Mouse (Mus musculus): ENCODE data around the gene Crygb. TPM values are rescaled to one million over a fixed set of nuclear protein-coding genes. Genes with fewer than 3 reads are reported as not detected.

The Crygb gene
- polyA plus RNA-seq, 1 experiment from 2014 or later, result not detected

- Histone ChIP-seq H3K9me3 (replicated peaks; ENCODE audit: low read length) (no peaks in the 10 kb centered on the region), H3K4me3 (replicated peaks; ENCODE audit: low read depth, low read length) (no peak overlapping the region), H3K36me3 (ENCODE audit: insufficient read depth, low read length) (no peaks in the 10 kb centered on the region), H3K4me1 (replicated peaks; ENCODE audit: insufficient read depth, low read length) (no peaks in the 10 kb centered on the region), H3K9ac (ENCODE audit: low read depth, low read length) (no peak overlapping the region), H3K4me2 (ENCODE audit: low read length) (no peak overlapping the region), H3K27ac (peak overlapping the region; percentile 77), H3K27me3 (ENCODE audit: insufficient read depth, low read length) (no peaks in the 10 kb centered on the region)
- TF ChIP-seq CTCF (IDR thresholded peaks at IDR 0.05; ENCODE audit: low read depth), result no peak
- ATAC-seq (replicated peaks; ENCODE audit: low FRiP score, low read depth) (peak; percentile 93), DNase-seq (ENCODE audit: low spot score) (peak; percentile 41)
- 48% methylated on average over 8 of the region's 8 CpGs for WGBS
Measured at GRCm38 (mm10) chr1:65118150-65118913, 36.2 kb upstream of the Crygb start.

DNA sequence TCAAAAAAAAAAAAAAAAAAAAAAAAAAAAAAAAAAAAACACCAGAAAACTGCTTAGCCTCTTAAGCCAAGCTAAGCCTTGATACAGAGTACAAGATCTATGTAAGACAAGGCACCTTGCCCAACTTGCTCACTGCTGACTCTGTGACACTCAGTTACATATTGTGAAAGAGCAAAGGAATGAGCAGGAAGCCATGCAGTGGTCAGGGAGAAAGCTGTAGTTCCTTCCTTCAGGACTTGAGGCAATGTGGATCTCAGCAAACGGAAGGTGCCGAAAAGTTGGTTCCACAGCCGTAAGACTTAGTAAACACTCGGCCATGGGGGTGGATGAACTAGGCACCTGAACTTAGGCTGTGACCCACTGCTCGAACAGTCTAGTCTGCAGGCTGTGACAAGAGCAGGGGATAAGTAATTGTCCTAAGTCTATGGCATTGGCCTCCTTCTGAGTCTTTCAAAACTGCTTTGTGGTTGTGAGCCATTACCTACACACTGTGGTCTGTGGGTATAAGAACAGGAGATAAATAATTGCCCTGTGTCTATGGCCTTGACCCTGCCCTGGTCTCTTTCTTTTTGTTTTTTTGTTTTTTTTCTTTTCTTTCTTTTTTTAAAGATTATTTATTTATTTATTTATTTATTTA is 31.6 kb upstream of the Crygb start:
- no peaks in the 10 kb centered on the region for H3K27me3 ChIP-seq (ENCODE audit: insufficient read depth, low read length)
- no peak overlapping the region for H3K4me3 ChIP-seq (replicated peaks; ENCODE audit: low read depth, low read length)
- H3K36me3 ChIP-seq (ENCODE audit: insufficient read depth, low read length), result no peaks in the 10 kb centered on the region
- no peak for TF ChIP-seq CTCF (IDR thresholded peaks at IDR 0.05; ENCODE audit: low read depth)
- H3K9me3 ChIP-seq (replicated peaks; ENCODE audit: low read length), result no peaks in the 10 kb centered on the region
- H3K4me2 ChIP-seq (ENCODE audit: low read length), result no peak overlapping the region
- peak; percentile 22 for DNase-seq (ENCODE audit: low spot score)
- 0 out of 2 replicates have a peak, but pooled peaks cover 3% of the 10 kb centered on the region for H3K4me1 ChIP-seq (replicated peaks; ENCODE audit: insufficient read depth, low read length)
- no peak overlapping the region for H3K9ac ChIP-seq (ENCODE audit: low read depth, low read length)
- ATAC-seq (replicated peaks; ENCODE audit: low FRiP score, low read depth), result no peak
- peak overlapping the region; percentile 75 for H3K27ac ChIP-seq
- 81% methylated on average over 5 of the region's 5 CpGs for WGBS

DNA sequence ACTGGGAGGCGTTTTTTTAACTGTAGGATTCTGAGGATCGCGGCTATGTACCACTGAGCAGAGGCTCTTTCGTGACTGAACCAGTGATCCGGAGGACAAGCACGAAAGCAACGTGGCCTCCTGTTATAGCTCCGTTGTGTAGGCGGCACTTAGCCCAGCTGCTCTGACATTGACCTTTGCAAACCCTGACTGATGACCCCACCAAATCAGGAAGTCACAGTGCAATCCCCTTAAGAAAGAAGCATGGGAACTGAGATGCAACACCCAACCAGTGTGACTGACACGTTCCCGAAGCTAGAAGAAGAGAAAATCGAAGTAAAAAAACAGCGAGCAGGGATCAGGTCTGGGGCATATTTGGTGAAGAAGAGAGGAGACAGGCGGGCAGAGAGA is 30.7 kb upstream of the Crygb start:
- 0 out of 2 replicates have a peak, but pooled peaks cover 3% of the 10 kb centered on the region for H3K4me1 ChIP-seq (replicated peaks; ENCODE audit: insufficient read depth, low read length)
- peak overlapping the region; percentile 42; the same call in 1 of the 2 replicates for H3K9ac ChIP-seq (ENCODE audit: low read depth, low read length)
- H3K9me3 ChIP-seq (replicated peaks; ENCODE audit: low read length), result no peaks in the 10 kb centered on the region
- peak; percentile 41 for ATAC-seq (replicated peaks; ENCODE audit: low FRiP score, low read depth)
- H3K4me3 ChIP-seq (replicated peaks; ENCODE audit: low read depth, low read length), result peak overlapping the region; percentile 11; the same call in 1 of the 2 replicates
- no peaks in the 10 kb centered on the region for H3K27me3 ChIP-seq (ENCODE audit: insufficient read depth, low read length)
- 25% methylated on average over 14 of the region's 14 CpGs for WGBS
- H3K36me3 ChIP-seq (ENCODE audit: insufficient read depth, low read length), result no peaks in the 10 kb centered on the region
- peak; percentile 8 for DNase-seq (ENCODE audit: low spot score)
- TF ChIP-seq CTCF (IDR thresholded peaks at IDR 0.05; ENCODE audit: low read depth), result no peak
- H3K4me2 ChIP-seq (ENCODE audit: low read length), result peak overlapping the region; percentile 53
- H3K27ac ChIP-seq, result peak overlapping the region; percentile 43

DNA sequence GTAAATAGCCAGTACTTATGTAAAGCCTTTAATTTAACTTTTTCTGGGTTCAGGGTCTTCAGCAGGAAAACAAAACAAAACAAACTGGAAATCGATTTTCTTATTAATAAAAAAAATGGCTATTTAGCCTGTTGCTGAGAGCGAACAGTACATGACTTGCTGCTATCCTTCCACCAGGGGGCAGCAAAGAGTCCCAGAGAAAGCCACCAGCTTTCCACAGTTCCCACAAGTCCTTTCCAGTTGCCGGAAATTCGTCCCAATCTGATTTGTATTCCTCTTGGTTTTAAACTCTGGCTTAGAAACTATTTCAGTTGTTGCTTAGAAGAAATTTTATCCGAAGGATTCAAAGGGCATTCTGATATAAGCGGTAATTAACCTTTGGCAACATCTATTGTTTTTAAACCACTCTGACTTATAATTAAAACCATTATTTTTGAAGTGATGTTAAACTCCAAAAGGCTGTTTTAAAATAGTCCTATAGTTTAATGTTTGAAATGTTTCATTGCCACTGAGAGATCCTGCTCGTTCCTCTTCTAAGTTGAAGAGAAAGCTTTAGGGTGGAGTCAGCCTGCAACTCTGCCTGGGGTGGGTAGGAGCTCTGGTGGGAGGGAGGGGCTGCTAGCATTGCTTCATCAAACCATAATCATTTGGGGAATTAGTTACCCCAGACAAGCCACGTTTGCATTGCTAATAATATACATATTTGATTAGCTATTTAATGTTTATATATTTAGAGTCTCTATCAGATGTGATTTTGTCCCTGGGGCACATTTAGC is 30.1 kb upstream of the Crygb start:
- DNase-seq (ENCODE audit: low spot score) (peak; percentile 96), ATAC-seq (replicated peaks; ENCODE audit: low FRiP score, low read depth) (peak; percentile 45; the same call in 1 of the 2 replicates)
- Histone ChIP-seq H3K4me2 (ENCODE audit: low read length) (peak overlapping the region; percentile 53), H3K9me3 (replicated peaks; ENCODE audit: low read length) (no peaks in the 10 kb centered on the region), H3K36me3 (ENCODE audit: insufficient read depth, low read length) (no peaks in the 10 kb centered on the region), H3K27me3 (ENCODE audit: insufficient read depth, low read length) (no peaks in the 10 kb centered on the region), H3K4me1 (replicated peaks; ENCODE audit: insufficient read depth, low read length) (0 out of 2 replicates have a peak, but pooled peaks cover 3% of the 10 kb centered on the region), H3K4me3 (replicated peaks; ENCODE audit: low read depth, low read length) (peak overlapping the region; percentile 11; the same call in 1 of the 2 replicates), H3K27ac (peak overlapping the region; percentile 43), H3K9ac (ENCODE audit: low read depth, low read length) (peak overlapping the region; percentile 42; the same call in 1 of the 2 replicates)
- 8% methylated on average over 8 of the region's 8 CpGs for WGBS
- TF ChIP-seq CTCF (IDR thresholded peaks at IDR 0.05; ENCODE audit: low read depth), result peak; percentile 96

GRCm38 (mm10) chr1:65109756-65110435 is 27.8 kb upstream of the Crygb start:
- 65% methylated on average over 25 of the region's 25 CpGs for WGBS
- ATAC-seq (replicated peaks; ENCODE audit: low FRiP score, low read depth) (no peak), DNase-seq (ENCODE audit: low spot score) (no peak)
- H3K27ac ChIP-seq, result no peak overlapping the region
- TF ChIP-seq CTCF (IDR thresholded peaks at IDR 0.05; ENCODE audit: low read depth), result no peak
- 0 out of 2 replicates have a peak overlapping the region, but pooled peaks have one; percentile 3 for H3K9ac ChIP-seq (ENCODE audit: low read depth, low read length)
- no peak overlapping the region for H3K4me3 ChIP-seq (replicated peaks; ENCODE audit: low read depth, low read length)
- H3K9me3 ChIP-seq (replicated peaks; ENCODE audit: low read length), result no peaks in the 10 kb centered on the region
- 0 out of 2 replicates have a peak overlapping the region, but pooled peaks have one; percentile 8 for H3K4me2 ChIP-seq (ENCODE audit: low read length)
- no peaks in the 10 kb centered on the region for H3K27me3 ChIP-seq (ENCODE audit: insufficient read depth, low read length)
- H3K4me1 ChIP-seq (replicated peaks; ENCODE audit: insufficient read depth, low read length), result 0 out of 2 replicates have a peak, but pooled peaks cover 3% of the 10 kb centered on the region
- no peaks in the 10 kb centered on the region for H3K36me3 ChIP-seq (ENCODE audit: insufficient read depth, low read length)

Measured in kidney, postnatal 0 days (tissue).